Mouse (Mus musculus) MEL (cell line): ENCODE data around the gene Cd70. TPM values are rescaled to one million over a fixed set of nuclear protein-coding genes. Genes with fewer than 3 reads are reported as not detected.

ENCODE experiments used
- DNase-seq: peaks from one replicate; pipeline ENCODE4 v3.0.0; 2011; ENCODE audit warnings: low read depth, low spot score
- H3K27ac ChIP-seq: 2 replicates; pipeline ENCODE4 v1.5.1; 2012; ENCODE audit warnings: low read depth, mild to moderate bottlenecking, control low read depth, low read length, moderate library complexity; ENCODE audit not compliant: control insufficient read depth
- H3K27me3 ChIP-seq, 2 experiments: fragments of 150-350 bp in 1 of 2; sonication (generic) in 1 of 2; 2 replicates each; pipeline ENCODE4 v1.6.1; 2012; ENCODE audit warnings: low read length in 2 of 2, mild to moderate bottlenecking in 2 of 2, improper control_type of control experiment in 1 of 2, moderate library complexity in 1 of 2; ENCODE audit not compliant: insufficient read depth in 2 of 2, control insufficient read depth in 1 of 2
- H3K36me3 ChIP-seq, 2 experiments: 2 replicates each; pipeline ENCODE4 v1.6.1; 2012 to 2014; ENCODE audit warnings: low read length in 2 of 2, improper control_type of control experiment in 1 of 2, inconsistent platforms in 1 of 2, mild to moderate bottlenecking in 1 of 2; ENCODE audit not compliant: insufficient read depth in 2 of 2, control insufficient read depth in 1 of 2
- H3K4me1 ChIP-seq, 2 experiments: fragments of 150-350 bp in 1 of 2; sonication (generic) in 1 of 2; 2 replicates each; pipeline ENCODE4 v1.6.1; 2012; ENCODE audit warnings: low read length in 2 of 2, improper control_type of control experiment in 1 of 2, mild to moderate bottlenecking in 1 of 2; ENCODE audit not compliant: insufficient read depth in 2 of 2, control insufficient read depth in 1 of 2
- H3K4me3 ChIP-seq, 2 experiments: fragments of 150-350 bp in 1 of 2; sonication (generic) in 1 of 2; 2 replicates each; pipeline ENCODE4 v1.5.1; 2012; ENCODE audit warnings: low read depth in 2 of 2, low read length in 2 of 2, mild to moderate bottlenecking in 2 of 2, moderate library complexity in 2 of 2, control low read depth in 1 of 2, improper control_type of control experiment in 1 of 2; ENCODE audit not compliant: control insufficient read depth in 1 of 2, insufficient read depth in 1 of 2
- H3K79me2 ChIP-seq: 2 replicates; pipeline ENCODE4 v1.6.1; 2012; ENCODE audit warnings: mild to moderate bottlenecking, low read length, moderate library complexity; ENCODE audit not compliant: control insufficient read depth, poor library complexity, insufficient read depth
- H3K9ac ChIP-seq: 2 replicates; pipeline ENCODE4 v1.6.1; 2012; ENCODE audit warnings: low read depth, mild to moderate bottlenecking, control low read depth, low read length, moderate library complexity; ENCODE audit not compliant: control insufficient read depth, poor library complexity, severe bottlenecking
- H3K9me3 ChIP-seq: fragments of 150-350 bp; sonication (generic); replicated peaks from 2 replicates; pipeline ENCODE4 v1.6.1; 2012; ENCODE audit warnings: mild to moderate bottlenecking, low read length, improper control_type of control experiment, moderate library complexity; ENCODE audit not compliant: insufficient read depth
- BHLHE40 ChIP-seq: IDR thresholded peaks from 2 replicates; pipeline ENCODE4 v1.6.1; 2012; ENCODE audit warnings: low read depth, mild to moderate bottlenecking, inconsistent platforms, low read length, improper control_type of control experiment, borderline replicate concordance
- CHD1 ChIP-seq: IDR thresholded peaks from 2 replicates; pipeline ENCODE4 v1.6.1; 2012; ENCODE audit warnings: low read depth, mild to moderate bottlenecking, inconsistent platforms, low read length, improper control_type of control experiment
- CTCF ChIP-seq, 3 experiments: IDR thresholded peaks in 2 of 3; conservative IDR thresholded peaks in 1 of 3; 2 replicates each; pipeline ENCODE4 v1.5.1; 2011 to 2012; ENCODE audit warnings: low read length in 3 of 3, low read depth in 2 of 3, mild to moderate bottlenecking in 2 of 3, improper control_type of control experiment in 1 of 3, inconsistent platforms in 1 of 3, mixed read lengths in 1 of 3, moderate library complexity in 1 of 3; ENCODE audit not compliant: control insufficient read depth in 1 of 3, insufficient read depth in 1 of 3, poor library complexity in 1 of 3, severe bottlenecking in 1 of 3
- EP300 ChIP-seq, 2 experiments: IDR thresholded peaks; 2 replicates each; pipeline ENCODE4 v1.6.1; 2011; ENCODE audit warnings: improper control_type of control experiment in 2 of 2, low read length in 2 of 2, low read depth in 1 of 2, mild to moderate bottlenecking in 1 of 2
- GATA1 ChIP-seq: IDR thresholded peaks from 2 replicates; pipeline ENCODE4 v1.6.1; 2011; ENCODE audit warnings: low read depth, low read length, improper control_type of control experiment
- JUND ChIP-seq: IDR thresholded peaks from 2 replicates; pipeline ENCODE4 v1.6.1; 2011; ENCODE audit warnings: low read depth, mild to moderate bottlenecking, improper control_type of control experiment, low read length
- KAT2A ChIP-seq: conservative IDR thresholded peaks from 2 replicates; pipeline ENCODE4 v1.6.1; 2012; ENCODE audit warnings: low read depth, low read length, improper control_type of control experiment, inconsistent platforms
- MAFK ChIP-seq: IDR thresholded peaks from 2 replicates; pipeline ENCODE4 v1.6.1; 2011; ENCODE audit warnings: low read depth, mild to moderate bottlenecking, low read length, improper control_type of control experiment, borderline replicate concordance
- MAX ChIP-seq: IDR thresholded peaks from 2 replicates; pipeline ENCODE4 v1.6.1; 2011; ENCODE audit warnings: low read length, improper control_type of control experiment
- MAZ ChIP-seq: IDR thresholded peaks from 2 replicates; pipeline ENCODE4 v1.6.1; 2012; ENCODE audit warnings: low read depth, mild to moderate bottlenecking, inconsistent platforms, low read length, improper control_type of control experiment
- MXI1 ChIP-seq: IDR thresholded peaks from 2 replicates; pipeline ENCODE4 v1.6.1; 2011; ENCODE audit warnings: mild to moderate bottlenecking, low read depth, low read length, improper control_type of control experiment
- MYB ChIP-seq: IDR thresholded peaks from 2 replicates; pipeline ENCODE4 v1.6.1; 2011; ENCODE audit warnings: mild to moderate bottlenecking, low read depth, low read length, improper control_type of control experiment
- POLR2A ChIP-seq, 2 experiments: IDR thresholded peaks; 2 replicates each; pipeline ENCODE4 v1.6.1; 2011 to 2012; ENCODE audit warnings: low read length in 2 of 2, mild to moderate bottlenecking in 2 of 2, control low read depth in 1 of 2, improper control_type of control experiment in 1 of 2, low read depth in 1 of 2, moderate library complexity in 1 of 2; ENCODE audit not compliant: control insufficient read depth in 1 of 2, insufficient read depth in 1 of 2, poor library complexity in 1 of 2
- POLR2AphosphoS2 ChIP-seq: IDR thresholded peaks from 2 replicates; pipeline ENCODE4 v1.6.1; 2011; ENCODE audit warnings: low read length, improper control_type of control experiment
- RAD21 ChIP-seq: IDR thresholded peaks from 2 replicates; pipeline ENCODE4 v1.6.1; 2011; ENCODE audit warnings: mild to moderate bottlenecking, low read depth, low read length, improper control_type of control experiment
- RCOR1 ChIP-seq: IDR thresholded peaks from 2 replicates; pipeline ENCODE4 v1.6.1; 2012; ENCODE audit warnings: low read depth, mild to moderate bottlenecking, inconsistent platforms, low read length, improper control_type of control experiment
- SMC3 ChIP-seq: IDR thresholded peaks from 2 replicates; pipeline ENCODE4 v1.6.1; 2011; ENCODE audit warnings: low read depth, low read length, improper control_type of control experiment
- TAL1 ChIP-seq: IDR thresholded peaks from 2 replicates; pipeline ENCODE4 v1.6.1; 2012; ENCODE audit warnings: mild to moderate bottlenecking, inconsistent platforms, low read length, moderate library complexity, mixed read lengths
- TBP ChIP-seq: IDR thresholded peaks from 2 replicates; pipeline ENCODE4 v1.8.0; 2011; ENCODE audit warnings: low read depth, low read length, improper control_type of control experiment
- TCF12 ChIP-seq: IDR thresholded peaks from 2 replicates; pipeline ENCODE4 v1.6.1; 2014; ENCODE audit warnings: low read depth, mild to moderate bottlenecking, inconsistent platforms, low read length, improper control_type of control experiment, moderate library complexity
- USF2 ChIP-seq, 2 experiments: IDR thresholded peaks; 2 replicates each; pipeline ENCODE4 v1.6.1; 2011 to 2012; ENCODE audit warnings: improper control_type of control experiment in 2 of 2, low read length in 2 of 2, borderline replicate concordance in 1 of 2, inconsistent platforms in 1 of 2, low read depth in 1 of 2, mild to moderate bottlenecking in 1 of 2; ENCODE audit not compliant: insufficient read depth in 1 of 2
- ZC3H11A ChIP-seq: IDR thresholded peaks from 2 replicates; pipeline ENCODE4 v1.6.1; 2012; ENCODE audit warnings: low read depth, mild to moderate bottlenecking, inconsistent platforms, low read length, improper control_type of control experiment
- ZKSCAN1 ChIP-seq: IDR thresholded peaks from 2 replicates; pipeline ENCODE4 v1.6.1; 2012; ENCODE audit warnings: low read depth, mild to moderate bottlenecking, inconsistent platforms, low read length, improper control_type of control experiment, moderate library complexity
- ZNF384 ChIP-seq: IDR thresholded peaks from 2 replicates; pipeline ENCODE4 v1.6.1; 2012; ENCODE audit warnings: low read depth, mild to moderate bottlenecking, inconsistent platforms, low read length, improper control_type of control experiment
- polyA plus RNA-seq, 2 experiments: library from polyadenylated mRNA; stranded (reverse) in 1 of 2; unstranded in 1 of 2; fragments of >175 nt in 1 of 2; fragments of >200 nt in 1 of 2; gene quantifications; 2 replicates each; pipeline versions ENCODE4 v1.2.1 to v1.2.4; 2012; ENCODE audit warnings: low replicate concordance in 2 of 2, low read depth in 1 of 2; ENCODE audit not compliant: insufficient read length in 2 of 2, insufficient read depth in 1 of 2, missing spikeins in 1 of 2
- total RNA-seq: library from RNA; depleted of rRNA; stranded (reverse); fragments of 300-350 nt; gene quantifications from 2 replicates; pipeline ENCODE4 v1.2.3, GENCODE M21; 2012

The Cd70 gene
- total and polyA plus RNA-seq, 3 experiments = not detected

DNA sequence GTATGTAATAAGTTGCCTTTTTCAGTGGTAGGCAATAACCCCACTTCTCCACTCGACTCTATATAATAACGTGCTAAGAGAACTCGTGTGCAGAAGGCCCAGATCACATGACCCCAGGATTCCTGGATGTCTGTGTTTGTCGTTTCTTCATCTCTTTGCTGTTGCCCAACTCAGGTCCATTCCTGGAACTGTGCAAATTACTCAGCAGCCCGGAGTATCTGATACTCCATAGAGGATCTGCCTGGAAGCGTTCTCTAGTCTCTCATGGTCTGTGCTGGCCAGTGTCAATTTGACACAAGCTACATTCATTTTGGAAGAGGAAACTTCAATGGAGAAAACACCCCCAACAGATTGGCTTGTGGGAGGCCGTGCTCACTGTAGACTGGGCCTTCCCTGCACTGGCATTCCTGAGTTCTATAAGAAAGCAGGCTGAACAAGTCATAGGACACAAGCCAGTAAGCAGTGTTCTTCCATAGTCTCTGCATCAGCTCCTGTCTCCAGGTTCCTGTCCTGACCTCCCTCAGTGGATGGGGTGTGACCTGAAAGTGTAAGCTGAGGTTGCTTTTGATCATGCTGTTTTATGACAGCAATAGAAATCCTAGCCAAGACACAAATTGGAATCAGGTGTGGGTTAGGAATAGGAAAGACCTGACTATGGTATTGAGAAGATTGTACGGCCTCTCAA is 45.9 kb upstream of the Cd70 start:
- Histone ChIP-seq H3K4me1 (peaks cover 0 to 12% of the 10 kb centered on the region in 2 experiments; a peak in 2 of 4 replicates), H3K4me3 (no peak overlapping the region), H3K27ac (no peak overlapping the region), H3K9ac (no peak overlapping the region), H3K79me2 (no peaks in the 10 kb centered on the region), H3K9me3 (no peaks in the 10 kb centered on the region), H3K27me3 (no peaks in the 10 kb centered on the region), H3K36me3 (peaks cover 0 to 9% of the 10 kb centered on the region in 2 experiments; a peak in 2 of 4 replicates)
- no peak for DNase-seq
- TF ChIP-seq BHLHE40 = no peak
- TF ChIP-seq RCOR1 = no peak
- no peak for TF ChIP-seq CHD1
- TF ChIP-seq SMC3 = no peak
- TF ChIP-seq EP300 (IDR thresholded peaks at IDR 0.05; ENCODE audit: low read depth in 1 of 2, low read length in 2 of 2) = no peak
- TF ChIP-seq POLR2A (IDR thresholded peaks at IDR 0.05; ENCODE audit: control insufficient read depth in 1 of 2, insufficient read depth in 1 of 2, low read depth in 1 of 2, low read length in 2 of 2, poor library complexity in 1 of 2) = no peak
- no peak for TF ChIP-seq ZKSCAN1

DNA sequence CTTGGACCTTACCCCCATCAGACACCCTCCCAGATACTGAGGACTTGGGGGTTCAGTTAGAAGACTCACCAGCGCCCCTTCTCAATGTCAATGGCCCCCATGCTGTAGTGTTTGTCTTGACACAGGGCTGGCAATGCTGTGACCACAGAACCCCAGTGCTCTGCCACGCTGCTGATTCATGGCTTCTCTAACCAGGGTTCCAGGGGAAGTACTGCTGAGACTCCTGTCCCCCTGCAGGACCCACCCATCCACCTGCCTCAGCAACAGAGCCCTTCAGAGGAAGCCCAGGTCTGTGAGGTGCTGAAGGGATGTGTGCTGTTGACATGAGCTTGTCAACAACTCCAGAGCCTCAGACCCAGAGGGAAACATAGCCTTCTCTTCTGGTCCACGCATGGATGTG is 45.2 kb upstream of the Cd70 start:
- H3K4me3 ChIP-seq = no peak overlapping the region
- no peak for DNase-seq
- H3K36me3 ChIP-seq = peaks cover 0 to 9% of the 10 kb centered on the region in 2 experiments; a peak in 2 of 4 replicates
- H3K9ac ChIP-seq = no peak overlapping the region
- TF ChIP-seq USF2 (IDR thresholded peaks at IDR 0.05; ENCODE audit: borderline replicate concordance in 1 of 2, insufficient read depth in 1 of 2, low read depth in 1 of 2, low read length in 2 of 2) = no peak
- TF ChIP-seq POLR2A (IDR thresholded peaks at IDR 0.05; ENCODE audit: control insufficient read depth in 1 of 2, insufficient read depth in 1 of 2, low read depth in 1 of 2, low read length in 2 of 2, poor library complexity in 1 of 2) = no peak
- no peak for TF ChIP-seq POLR2AphosphoS2
- TF ChIP-seq TCF12 = no peak
- TF ChIP-seq KAT2A = no peak
- no peak for TF ChIP-seq JUND
- TF ChIP-seq ZC3H11A = no peak
- TF ChIP-seq ZNF384 = no peak
- TF ChIP-seq MXI1 = no peak
- no peak for TF ChIP-seq MAZ
- TF ChIP-seq TAL1 = no peak
- TF ChIP-seq TBP = no peak
- no peak for TF ChIP-seq GATA1
- TF ChIP-seq MAFK = no peak
- TF ChIP-seq CTCF (IDR thresholded peaks at IDR 0.05 in 2 of 3, conservative IDR thresholded peaks at IDR 0.05 in 1 of 3; ENCODE audit: control insufficient read depth in 1 of 3, insufficient read depth in 1 of 3, low read depth in 2 of 3, low read length in 3 of 3, poor library complexity in 1 of 3, severe bottlenecking in 1 of 3) = no peak
- TF ChIP-seq MYB = no peak
- no peak for TF ChIP-seq MAX
- no peak for TF ChIP-seq RAD21
- TF ChIP-seq, all 39 proteins: peak for 0
- Histone ChIP-seq H3K27ac (no peak overlapping the region), H3K79me2 (no peaks in the 10 kb centered on the region), H3K4me1 (peaks cover 0 to 13% of the 10 kb centered on the region in 2 experiments; a peak in 2 of 4 replicates), H3K27me3 (no peaks in the 10 kb centered on the region), H3K9me3 (no peaks in the 10 kb centered on the region)
